Mouse (Mus musculus): ENCODE results near the gene Pik3r6. TPM values are rescaled to one million over a fixed set of nuclear protein-coding genes. Genes with fewer than 3 reads are reported as not detected.

The Pik3r6 gene
- polyA plus RNA-seq, 1 experiment from 2014 or later = 1.9 TPM

DNA sequence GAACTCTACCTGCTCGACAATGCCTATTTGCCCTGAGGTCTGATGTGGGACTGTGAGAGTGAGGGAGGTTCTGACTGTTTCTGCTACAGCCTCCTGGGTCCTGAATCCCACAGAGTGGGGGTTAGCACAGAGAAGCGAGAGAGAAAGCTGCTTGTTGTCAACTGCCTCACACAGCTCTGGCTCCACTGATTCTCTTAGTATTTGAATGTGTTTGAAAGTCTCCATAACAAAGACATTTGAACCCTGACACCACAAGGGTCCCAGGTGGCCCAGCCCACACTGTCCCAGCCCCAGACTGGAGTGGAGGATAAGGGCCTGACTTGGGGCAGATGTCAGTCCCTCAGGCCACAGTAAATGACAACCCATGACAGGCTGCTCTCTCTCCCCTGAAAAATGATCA is 13.6 kb upstream of the Pik3r6 start:
- Histone ChIP-seq H3K9ac (replicated peaks) (no peak overlapping the region), H3K9me3 (replicated peaks) (no peaks in the 10 kb centered on the region), H3K27ac (replicated peaks) (no peak overlapping the region), H3K27me3 (replicated peaks) (no peaks in the 10 kb centered on the region), H3K36me3 (no peaks in the 10 kb centered on the region), H3K4me1 (no peaks in the 10 kb centered on the region), H3K4me2 (no peak overlapping the region), H3K4me3 (replicated peaks) (no peak overlapping the region)
- no peak for ATAC-seq (ENCODE audit: low FRiP score)
- 31% methylated on average over 2 of the region's 2 CpGs for WGBS

DNA sequence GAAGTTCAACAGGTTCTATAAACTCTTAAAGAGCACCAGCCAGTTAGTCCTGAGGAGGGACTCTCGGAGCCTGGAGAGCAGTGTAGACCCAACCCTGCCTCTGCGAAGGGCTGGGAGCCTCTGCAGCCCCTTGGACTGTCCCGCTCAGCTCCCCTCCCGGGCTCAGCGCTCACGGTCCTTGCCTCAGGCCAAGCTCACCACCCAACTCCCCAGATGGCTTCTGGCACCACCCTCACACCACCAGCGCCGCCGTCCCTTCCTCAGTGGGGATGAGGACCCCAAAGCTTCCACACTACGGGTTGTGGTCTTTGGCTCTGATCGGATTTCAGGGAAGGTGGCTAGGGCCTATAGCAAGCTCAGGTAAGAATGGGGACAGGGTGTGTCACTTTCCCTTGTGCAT is 10.2 kb upstream of the Pik3r6 start:
- 93% methylated on average over 11 of the region's 11 CpGs for WGBS
- no peak overlapping the region for H3K4me3 ChIP-seq (replicated peaks)
- ATAC-seq (ENCODE audit: low FRiP score) = no peak
- H3K27ac ChIP-seq (replicated peaks) = no peak overlapping the region
- no peak overlapping the region for H3K4me2 ChIP-seq
- no peaks in the 10 kb centered on the region for H3K9me3 ChIP-seq (replicated peaks)
- H3K9ac ChIP-seq (replicated peaks) = no peak overlapping the region
- no peaks in the 10 kb centered on the region for H3K27me3 ChIP-seq (replicated peaks)
- H3K36me3 ChIP-seq = no peaks in the 10 kb centered on the region
- no peaks in the 10 kb centered on the region for H3K4me1 ChIP-seq

GRCm38 (mm10) chr11:68493760-68494159 is 9.1 kb upstream of the Pik3r6 start:
- no peaks in the 10 kb centered on the region for H3K27me3 ChIP-seq (replicated peaks)

DNA sequence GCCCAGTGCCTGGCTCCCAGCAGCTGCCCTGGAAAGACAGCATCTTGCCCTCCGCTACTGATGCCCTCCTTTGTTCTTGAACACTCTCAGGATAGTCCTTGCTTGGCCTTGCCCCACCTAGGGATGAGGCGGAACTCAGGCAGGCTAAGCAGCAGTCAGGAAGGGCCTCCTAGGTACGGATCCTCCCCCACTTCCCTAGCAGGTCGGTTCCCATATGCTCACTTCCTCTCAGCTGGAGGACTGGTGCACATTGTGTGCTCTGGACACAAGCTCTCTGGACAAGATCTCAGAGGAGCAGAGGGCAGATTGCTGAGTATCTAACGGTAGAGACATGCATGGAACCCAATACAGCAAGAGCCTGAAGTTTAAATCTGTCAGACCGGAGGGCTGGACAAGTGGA is 5.7 kb upstream of the Pik3r6 start:
- no peak for ATAC-seq (ENCODE audit: low FRiP score)
- Histone ChIP-seq H3K9me3 (replicated peaks) (no peaks in the 10 kb centered on the region), H3K36me3 (no peaks in the 10 kb centered on the region), H3K4me2 (no peak overlapping the region), H3K27me3 (replicated peaks) (no peaks in the 10 kb centered on the region), H3K27ac (replicated peaks) (no peak overlapping the region), H3K9ac (replicated peaks) (no peak overlapping the region), H3K4me3 (replicated peaks) (no peak overlapping the region), H3K4me1 (no peaks in the 10 kb centered on the region)
- 75% methylated on average over 6 of the region's 6 CpGs for WGBS

More at GRCm38 (mm10) chr11:68493760-68494159, 9.1 kb upstream of the Pik3r6 start:
- Histone ChIP-seq H3K9ac (replicated peaks) (no peak overlapping the region), H3K4me3 (replicated peaks) (no peak overlapping the region), H3K4me2 (no peak overlapping the region), H3K9me3 (replicated peaks) (no peaks in the 10 kb centered on the region), H3K36me3 (no peaks in the 10 kb centered on the region), H3K27ac (replicated peaks) (no peak overlapping the region), H3K4me1 (no peaks in the 10 kb centered on the region)
- WGBS = 84% methylated on average over 5 of the region's 5 CpGs
- no peak for ATAC-seq (ENCODE audit: low FRiP score)

DNA sequence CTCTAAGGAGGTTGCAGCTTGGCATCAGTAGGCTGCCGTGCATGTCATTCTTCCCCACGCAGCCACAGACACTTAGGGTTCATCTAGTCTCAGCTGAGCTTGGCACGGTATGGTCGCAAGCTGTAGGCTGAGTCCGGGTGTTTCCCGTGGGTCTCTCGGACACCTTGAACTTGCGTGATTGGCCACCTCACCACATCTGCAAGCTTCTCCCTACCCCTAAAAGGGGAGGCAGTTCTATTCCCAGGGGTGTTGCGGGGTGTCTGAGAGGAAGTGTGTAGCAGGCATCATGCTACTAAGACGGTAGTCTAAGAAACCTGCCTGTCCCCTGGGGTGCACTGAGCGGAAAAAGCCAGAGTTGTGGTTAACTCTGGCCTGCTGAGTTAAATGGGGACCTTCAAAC is 4.3 kb upstream of the Pik3r6 start:
- H3K4me1 ChIP-seq = no peaks in the 10 kb centered on the region
- no peak overlapping the region for H3K27ac ChIP-seq (replicated peaks)
- no peak overlapping the region for H3K4me2 ChIP-seq
- no peak for ATAC-seq (ENCODE audit: low FRiP score)
- no peak overlapping the region for H3K9ac ChIP-seq (replicated peaks)
- no peaks in the 10 kb centered on the region for H3K36me3 ChIP-seq
- no peaks in the 10 kb centered on the region for H3K27me3 ChIP-seq (replicated peaks)
- no peaks in the 10 kb centered on the region for H3K9me3 ChIP-seq (replicated peaks)
- no peak overlapping the region for H3K4me3 ChIP-seq (replicated peaks)
- WGBS = 94% methylated on average over 11 of the region's 11 CpGs

DNA sequence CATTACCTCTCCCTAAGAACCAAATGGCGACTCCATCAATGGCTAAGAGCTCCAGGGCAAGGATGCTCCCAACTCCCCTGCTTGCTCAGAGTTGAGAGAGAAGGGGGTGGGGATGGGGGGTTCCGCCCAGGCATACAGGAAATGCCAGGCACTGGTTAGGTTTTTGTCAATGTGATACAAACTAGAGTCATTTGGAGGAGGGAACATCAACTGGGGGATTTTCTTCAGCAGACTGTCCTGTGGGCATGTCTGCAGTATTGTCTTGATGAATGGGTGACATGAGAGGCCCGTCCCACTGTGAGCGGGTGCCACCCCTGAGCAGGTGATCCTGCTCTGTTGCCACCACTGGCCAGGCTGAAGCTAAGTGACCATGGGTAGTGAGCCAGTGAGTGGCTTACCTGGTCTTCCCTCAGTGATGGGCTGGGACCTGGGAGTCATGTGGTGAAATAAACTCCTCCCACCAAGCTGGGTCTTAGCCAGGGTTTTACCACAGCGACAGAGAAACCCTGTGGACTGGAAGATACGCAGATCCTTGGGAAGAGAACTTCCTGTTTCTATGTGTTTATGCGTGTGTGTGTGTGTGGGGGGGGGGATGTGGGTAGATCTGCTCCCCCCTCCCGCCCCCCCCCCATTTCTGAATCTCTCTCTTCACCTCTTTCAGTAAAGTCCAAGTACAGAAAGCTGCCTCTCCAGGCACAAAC is 3.7 kb upstream of the Pik3r6 start:
- H3K4me3 ChIP-seq (replicated peaks) = no peak overlapping the region
- H3K9ac ChIP-seq (replicated peaks) = no peak overlapping the region
- no peaks in the 10 kb centered on the region for H3K4me1 ChIP-seq
- H3K36me3 ChIP-seq = no peaks in the 10 kb centered on the region
- no peaks in the 10 kb centered on the region for H3K9me3 ChIP-seq (replicated peaks)
- no peak for ATAC-seq (ENCODE audit: low FRiP score)
- WGBS = 66% methylated on average over 8 of the region's 8 CpGs
- no peak overlapping the region for H3K4me2 ChIP-seq
- no peaks in the 10 kb centered on the region for H3K27me3 ChIP-seq (replicated peaks)
- no peak overlapping the region for H3K27ac ChIP-seq (replicated peaks)

GRCm38 (mm10) chr11:68500949-68501350 is 1.9 kb upstream of the Pik3r6 start:
- Histone ChIP-seq H3K4me2 (no peak overlapping the region), H3K4me1 (no peaks in the 10 kb centered on the region), H3K9ac (replicated peaks) (no peak overlapping the region), H3K27ac (replicated peaks) (no peak overlapping the region), H3K9me3 (replicated peaks) (no peaks in the 10 kb centered on the region), H3K4me3 (replicated peaks) (no peak overlapping the region), H3K36me3 (no peaks in the 10 kb centered on the region), H3K27me3 (replicated peaks) (no peaks in the 10 kb centered on the region)
- 69% methylated on average over 14 of the region's 14 CpGs for WGBS
- ATAC-seq (ENCODE audit: low FRiP score) = no peak

DNA sequence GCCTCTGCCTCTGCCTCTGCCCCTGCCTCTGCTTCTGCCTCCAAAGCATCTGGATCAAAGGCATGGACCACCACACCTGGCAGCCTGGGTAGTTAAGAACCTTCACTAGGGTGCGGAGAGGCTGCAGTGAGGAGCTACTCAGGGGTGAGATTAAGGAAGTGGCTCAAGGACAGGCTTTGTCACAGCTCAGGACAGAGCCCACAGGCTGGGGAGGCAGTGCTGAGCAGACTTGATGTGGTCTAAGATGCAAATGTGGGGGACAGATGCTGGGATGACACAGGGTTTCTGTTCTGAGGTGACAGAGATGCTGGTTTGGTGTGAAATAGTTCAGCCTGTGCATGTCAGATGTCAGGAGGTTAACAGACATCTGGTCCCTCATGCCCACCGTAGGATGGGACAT is 411 bp upstream of the Pik3r6 start:
- ATAC-seq (ENCODE audit: low FRiP score) = no peak

GRCm38 (mm10) chr11:68504913-68505312 is 2.1 kb downstream of the Pik3r6 start:
- Histone ChIP-seq H3K9ac (replicated peaks) (no peak overlapping the region), H3K27me3 (replicated peaks) (no peaks in the 10 kb centered on the region), H3K9me3 (replicated peaks) (no peaks in the 10 kb centered on the region), H3K4me1 (no peaks in the 10 kb centered on the region), H3K4me3 (replicated peaks) (no peak overlapping the region), H3K4me2 (no peak overlapping the region), H3K27ac (replicated peaks) (no peak overlapping the region), H3K36me3 (no peaks in the 10 kb centered on the region)
- ATAC-seq (ENCODE audit: low FRiP score) = no peak
- 81% methylated on average over 11 of the region's 11 CpGs for WGBS

More for the DNA sequence above, 411 bp upstream of the Pik3r6 start:
- H3K9me3 ChIP-seq (replicated peaks) = no peaks in the 10 kb centered on the region
- no peak overlapping the region for H3K4me3 ChIP-seq (replicated peaks)
- no peaks in the 10 kb centered on the region for H3K36me3 ChIP-seq
- WGBS = 77% methylated on average over 2 of the region's 2 CpGs
- H3K4me2 ChIP-seq = no peak overlapping the region
- H3K9ac ChIP-seq (replicated peaks) = no peak overlapping the region
- no peaks in the 10 kb centered on the region for H3K27me3 ChIP-seq (replicated peaks)
- no peaks in the 10 kb centered on the region for H3K4me1 ChIP-seq
- H3K27ac ChIP-seq (replicated peaks) = no peak overlapping the region

DNA sequence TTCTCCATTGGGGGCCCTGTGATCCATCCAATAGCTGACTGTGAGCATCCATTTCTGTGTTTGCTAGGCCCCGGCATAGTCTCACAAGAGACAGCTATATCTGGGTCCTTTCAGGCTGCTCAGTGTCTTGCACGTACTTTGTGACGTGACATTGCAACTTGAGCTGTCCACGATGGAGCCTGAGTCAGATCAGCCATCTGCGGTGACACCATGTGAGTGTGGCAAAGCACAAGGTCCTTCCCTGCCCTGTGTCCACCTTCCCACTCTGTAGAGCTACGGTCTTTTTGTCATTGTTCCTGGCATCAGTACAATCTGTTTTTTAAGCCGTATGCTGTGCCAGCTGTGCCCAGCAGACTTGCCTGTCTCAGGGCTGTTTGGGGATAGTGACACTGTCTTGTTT is 4.4 kb downstream of the Pik3r6 start:
- H3K27ac ChIP-seq (replicated peaks) = no peak overlapping the region
- H3K9ac ChIP-seq (replicated peaks) = no peak overlapping the region
- no peak for ATAC-seq (ENCODE audit: low FRiP score)
- no peaks in the 10 kb centered on the region for H3K27me3 ChIP-seq (replicated peaks)
- no peaks in the 10 kb centered on the region for H3K9me3 ChIP-seq (replicated peaks)
- H3K4me3 ChIP-seq (replicated peaks) = no peak overlapping the region
- 88% methylated on average over 7 of the region's 7 CpGs for WGBS
- H3K4me1 ChIP-seq = no peaks in the 10 kb centered on the region
- H3K4me2 ChIP-seq = no peak overlapping the region
- no peaks in the 10 kb centered on the region for H3K36me3 ChIP-seq

DNA sequence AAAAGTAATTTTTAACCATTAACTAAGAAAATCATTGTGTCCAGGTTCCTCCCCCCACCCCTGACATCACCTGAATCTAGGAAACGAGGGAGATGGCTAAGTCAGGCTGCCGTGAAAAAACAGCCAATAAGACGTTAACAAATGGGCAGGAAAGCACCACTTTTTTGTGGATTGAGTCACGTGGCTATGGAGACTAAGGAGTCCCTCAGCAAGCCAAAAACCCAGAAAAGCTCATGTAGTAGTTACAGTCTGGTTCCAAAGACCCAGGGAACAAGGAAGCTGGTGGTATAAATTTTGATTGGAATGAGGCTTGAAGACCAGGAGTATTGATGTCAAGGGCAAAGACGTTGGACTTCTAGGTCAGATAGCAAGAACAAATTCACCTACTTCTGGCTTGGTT is 5.8 kb downstream of the Pik3r6 start:
- Histone ChIP-seq H3K4me2 (no peak overlapping the region), H3K4me1 (no peaks in the 10 kb centered on the region), H3K9me3 (replicated peaks) (no peaks in the 10 kb centered on the region), H3K4me3 (replicated peaks) (no peak overlapping the region), H3K27me3 (replicated peaks) (no peaks in the 10 kb centered on the region), H3K9ac (replicated peaks) (no peak overlapping the region), H3K36me3 (no peaks in the 10 kb centered on the region), H3K27ac (replicated peaks) (no peak overlapping the region)
- 81% methylated on average over 5 of the region's 5 CpGs for WGBS
- no peak for ATAC-seq (ENCODE audit: low FRiP score)

- H3K36me3 ChIP-seq = no peaks in the 10 kb centered on the region
- no peak overlapping the region for H3K4me3 ChIP-seq (replicated peaks)
- no peaks in the 10 kb centered on the region for H3K9me3 ChIP-seq (replicated peaks)
- no peak for ATAC-seq (ENCODE audit: low FRiP score)
- H3K27me3 ChIP-seq (replicated peaks) = no peaks in the 10 kb centered on the region
- H3K27ac ChIP-seq (replicated peaks) = no peak overlapping the region
- H3K4me1 ChIP-seq = no peaks in the 10 kb centered on the region
- H3K9ac ChIP-seq (replicated peaks) = no peak overlapping the region
- no peak overlapping the region for H3K4me2 ChIP-seq
- WGBS = 68% methylated on average over 2 of the region's 2 CpGs
Measured at GRCm38 (mm10) chr11:68509194-68509593, 6.4 kb downstream of the Pik3r6 start.
